ENCODE assay signal across 8 mouse cellular contexts in the genomic region with DNA sequence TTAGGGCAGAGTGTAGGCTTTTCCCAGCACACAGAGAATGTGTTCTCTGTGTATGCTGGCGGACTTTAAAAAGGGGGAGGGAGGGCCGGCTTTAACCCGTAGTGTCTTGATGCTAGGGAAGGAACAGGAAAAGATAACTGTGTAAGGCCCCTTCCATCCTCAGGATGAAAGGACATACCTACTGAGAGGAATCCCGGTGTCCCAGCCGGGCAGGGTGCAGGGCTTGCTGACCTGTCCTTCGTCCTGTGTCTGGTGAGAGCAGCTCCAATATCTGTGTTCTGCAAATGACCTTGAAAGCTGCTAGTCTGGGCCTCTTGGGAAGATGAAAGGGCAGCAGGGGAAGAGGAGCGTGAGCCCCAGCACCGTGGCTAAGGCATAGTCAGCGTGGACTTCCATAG. TPM values are rescaled to one million over a fixed set of nuclear protein-coding genes. Genes with fewer than 3 reads are reported as not detected.
DNase-seq lines count a peak whose midpoint lies in the region; ATAC-seq lines count a peak whose summit lies in the region.

No protein-coding gene starts in this region.

- peak overlapping the region; percentile 85 for H3K4me2 ChIP-seq in liver, embryonic 12.5 days

- H3K9me3 ChIP-seq in liver, embryonic 12.5 days (replicated peaks): no peaks in the 10 kb centered on the region

- peak overlapping the region; percentile 98 for H3K27ac ChIP-seq in brown adipose tissue, adult 24 weeks (replicated peaks; ENCODE audit: low read depth, low read length)
- H3K27ac ChIP-seq in liver, embryonic 12.5 days: peak overlapping the region; percentile 97

- H3K4me1 ChIP-seq in brown adipose tissue, adult 24 weeks (ENCODE audit: control insufficient read depth, insufficient read depth, insufficient read length, low read length): peaks cover 5% of the 10 kb centered on the region
- peaks cover 86% of the 10 kb centered on the region for H3K4me1 ChIP-seq in liver, embryonic 12.5 days

- peaks cover 33% of the 10 kb centered on the region for H3K36me3 ChIP-seq in liver, embryonic 12.5 days

- peak overlapping the region; percentile 75 for H3K4me3 ChIP-seq in brown adipose tissue, adult 24 weeks (ENCODE audit: insufficient read depth, low read depth, low read length)
- peak overlapping the region; percentile 78 for H3K4me3 ChIP-seq in liver, embryonic 12.5 days

- WGBS in liver, embryonic 12.5 days (ENCODE audit: insufficient replicate concordance): 44% methylated on average over 9 of the region's 9 CpGs

- peak overlapping the region; percentile 89 for H3K9ac ChIP-seq in liver, embryonic 12.5 days

- peak; percentile 36 for DNase-seq in MN1 (ENCODE audit: low spot score)
- DNase-seq in heart, postnatal 4 days: peak; percentile 38
- DNase-seq in gastrocnemius, postnatal 4 days (ENCODE audit: low spot score in 2 of 2): no peak
- no peak for DNase-seq in left cerebral cortex, adult 18-20 months (ENCODE audit: low spot score in 2 of 2)
- no peak for DNase-seq in lung, postnatal 14 days
- no peak for DNase-seq in yolk sac, embryonic 10.5 days (ENCODE audit: low spot score)

- no peaks in the 10 kb centered on the region for H3K27me3 ChIP-seq in liver, embryonic 12.5 days (replicated peaks)

- ATAC-seq in liver, embryonic 12.5 days: no peak

RNA-seq across cellular contexts. Expression of a gene that starts 1.5 kb away (rescaled TPM):
- polyA plus RNA-seq in brown adipose tissue, adult 24 weeks (2012; ENCODE audit: insufficient read depth, insufficient read length, missing spikeins): 4.8 and 5.7 TPM in 2 replicates
- 10 to 100 TPM; 36.5 to 37.0 TPM for total RNA-seq in heart, postnatal 4 days (2021)
- 18.5 and 18.9 TPM in 2 replicates for polyA plus RNA-seq in liver, embryonic 12.5 days (2016; fragmentation: Nextera tagmentation; extraction: Ambion mirVana)
- total RNA-seq in gastrocnemius, postnatal 4 days (2021): 10 to 100 TPM; 19.3 to 20.2 TPM
- total RNA-seq in left cerebral cortex, adult 18-20 months (2021): 10 to 100 TPM; 23.8 to 25.7 TPM

RNA-seq across cellular contexts. Expression of a gene that starts 39.1 kb away (rescaled TPM):
- 0.36 and 0.50 TPM in 2 replicates for polyA plus RNA-seq in brown adipose tissue, adult 24 weeks (2012; ENCODE audit: insufficient read depth, insufficient read length, missing spikeins)
- 1 to 10 TPM; 2.5 TPM for total RNA-seq in heart, postnatal 4 days (2021)
- polyA plus RNA-seq in liver, embryonic 12.5 days (2016; fragmentation: Nextera tagmentation; extraction: Ambion mirVana): 0.96 and 1.2 TPM in 2 replicates
- 1 to 10 TPM; 4.1 to 4.5 TPM for total RNA-seq in gastrocnemius, postnatal 4 days (2021)
- total RNA-seq in left cerebral cortex, adult 18-20 months (2021): 100 to 1,000 TPM; 124 TPM

RNA-seq across cellular contexts. Expression of a gene that starts 42.8 kb away (rescaled TPM):
- polyA plus RNA-seq in brown adipose tissue, adult 24 weeks (2012; ENCODE audit: insufficient read depth, insufficient read length, missing spikeins): 424 and 522 TPM in 2 replicates
- total RNA-seq in heart, postnatal 4 days (2021): 100 to 1,000 TPM; 591 to 607 TPM
- polyA plus RNA-seq in liver, embryonic 12.5 days (2016; fragmentation: Nextera tagmentation; extraction: Ambion mirVana): 912 and 924 TPM in 2 replicates
- 100 to 1,000 TPM; 475 to 533 TPM for total RNA-seq in gastrocnemius, postnatal 4 days (2021)
- 100 to 1,000 TPM; 526 to 554 TPM for total RNA-seq in left cerebral cortex, adult 18-20 months (2021)

RNA-seq across cellular contexts. Expression of a gene that starts 43.3 kb away (rescaled TPM):
- polyA plus RNA-seq in brown adipose tissue, adult 24 weeks (2012; ENCODE audit: insufficient read depth, insufficient read length, missing spikeins): 47.9 and 62.7 TPM in 2 replicates
- 10 to 100 TPM; 73.4 to 86.0 TPM for total RNA-seq in heart, postnatal 4 days (2021)
- 20.4 and 21.9 TPM in 2 replicates for polyA plus RNA-seq in liver, embryonic 12.5 days (2016; fragmentation: Nextera tagmentation; extraction: Ambion mirVana)
- 1 to 10 TPM; 8.7 to 8.8 TPM for total RNA-seq in gastrocnemius, postnatal 4 days (2021)
- 100 to 1,000 TPM; 421 to 438 TPM for total RNA-seq in left cerebral cortex, adult 18-20 months (2021)

Comparison
In these comparisons a context has a peak if more than half of its experiments do, and no peak if none do; other contexts are left out.
1. DNase-seq: peak in MN1 (single experiment) and heart, postnatal 4 days (single experiment); none in gastrocnemius, postnatal 4 days (0 of 2), left cerebral cortex, adult 18-20 months (0 of 2), lung, postnatal 14 days (single experiment) and yolk sac, embryonic 10.5 days (single experiment).
2. RNA of a gene that starts 39.1 kb away (total RNA-seq): 124 TPM in left cerebral cortex, adult 18-20 months; 4.1 to 4.5 TPM in gastrocnemius, postnatal 4 days and 2.5 TPM in heart, postnatal 4 days; every median in the first group is over 10 times any median in the second.